Mouse (Mus musculus): ENCODE measurements around the gene Sart1.

DNA sequence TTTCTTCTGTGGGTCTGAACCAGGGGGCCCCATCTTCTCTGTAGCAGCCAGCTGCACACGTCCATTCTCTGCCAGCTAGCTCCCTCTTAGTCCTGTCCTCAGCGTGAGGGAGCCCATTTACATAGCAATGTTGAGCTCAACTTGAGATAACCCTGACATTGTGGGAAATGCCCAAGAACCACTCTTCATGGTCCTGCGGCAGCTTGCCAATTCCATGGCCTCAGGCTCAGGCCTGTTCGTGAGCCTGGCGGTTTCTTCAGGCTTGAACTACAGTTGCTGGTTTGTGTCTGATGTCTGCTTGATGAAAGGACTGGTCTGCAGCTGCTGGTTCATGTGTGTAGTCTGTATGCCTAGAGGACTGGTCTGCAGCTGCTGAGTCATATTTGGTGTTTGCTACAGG lies 53.8 kb downstream of the Sart1 start:
- no peak for TF ChIP-seq CTCF (IDR thresholded peaks at IDR 0.05; ENCODE audit: borderline replicate concordance, control insufficient read depth, extremely low read depth, insufficient read depth, low read length, poor library complexity)
- TF ChIP-seq POLR2A (IDR thresholded peaks at IDR 0.05; ENCODE audit: control insufficient read depth, extremely low read depth, insufficient read depth, low read length, poor library complexity): no peak
